Mouse (Mus musculus): Measurements from ENCODE around the gene Srd5a3.
"Not testable (repeated sequence)": the region's sequence is repeated elsewhere in the genome, so short reads cannot be mapped to it uniquely, and the experiment has no call there.

GRCm38 (mm10) chr5:76103809-76104208, 36.3 kb upstream of the Srd5a3 start:
- TF ChIP-seq CTCF (IDR thresholded peaks at IDR 0.05; ENCODE audit: borderline replicate concordance, extremely low read depth, insufficient read depth, insufficient read length); POLR2A (IDR thresholded peaks at IDR 0.05; ENCODE audit: borderline replicate concordance, extremely low read depth, insufficient read depth, insufficient read length, poor library complexity, severe bottlenecking): not testable (repeated sequence)
